Mouse (Mus musculus): ENCODE results near the gene Ccno. TPM values are rescaled to one million over a fixed set of nuclear protein-coding genes. Genes with fewer than 3 reads are reported as not detected.

Gene Ccno
- polyA plus RNA-seq, 1 experiment from 2014 or later = 0.32 TPM

- under 1% methylated on average over 39 of the region's 39 CpGs for WGBS
- Histone ChIP-seq H3K27ac (no peak overlapping the region), H3K4me3 (peak overlapping the region; percentile 45), H3K4me2 (replicated peaks) (peak overlapping the region; percentile 84), H3K9ac (0 out of 2 replicates have a peak overlapping the region, but pooled peaks have one; percentile 19), H3K9me3 (no peaks in the 10 kb centered on the region), H3K4me1 (peaks cover 34% of the 10 kb centered on the region), H3K36me3 (no peaks in the 10 kb centered on the region), H3K27me3 (replicated peaks) (peaks cover 76% of the 10 kb centered on the region)
- peak; percentile 48 for ATAC-seq (ENCODE audit: low FRiP score, low read depth)
These were observed 389 bp downstream of the Ccno start for GRCm38 (mm10) chr13:112987991-112988390.

DNA sequence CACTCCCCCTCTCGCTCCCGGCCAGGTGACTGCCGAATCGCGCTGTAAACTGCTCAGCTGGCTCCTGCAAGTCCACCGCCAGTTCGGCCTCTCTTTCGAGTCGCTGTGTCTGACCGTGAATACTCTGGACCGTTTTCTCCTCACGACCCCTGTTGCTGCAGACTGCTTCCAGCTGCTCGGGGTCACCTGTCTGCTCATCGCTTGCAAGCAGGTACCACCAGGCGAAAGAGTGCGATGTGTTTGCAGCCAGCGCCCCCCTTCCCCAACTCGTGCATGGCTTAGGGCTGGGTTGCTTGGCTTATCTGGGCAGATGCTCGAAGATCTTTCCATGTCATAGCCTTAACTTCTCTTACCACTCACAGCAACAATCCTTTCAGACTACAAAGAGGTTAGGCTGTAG lies 1.3 kb downstream of the Ccno start:
- no peaks in the 10 kb centered on the region for H3K36me3 ChIP-seq
- peaks cover 85% of the 10 kb centered on the region for H3K27me3 ChIP-seq (replicated peaks)
- no peak overlapping the region for H3K9ac ChIP-seq
- H3K4me3 ChIP-seq = no peak overlapping the region
- no peak for ATAC-seq (ENCODE audit: low FRiP score, low read depth)
- no peaks in the 10 kb centered on the region for H3K9me3 ChIP-seq
- H3K4me2 ChIP-seq (replicated peaks) = peak overlapping the region; percentile 84
- H3K4me1 ChIP-seq = peaks cover 41% of the 10 kb centered on the region
- under 1% methylated on average over 19 of the region's 19 CpGs for whole genome bisulfite sequencing
- H3K27ac ChIP-seq = no peak overlapping the region

DNA sequence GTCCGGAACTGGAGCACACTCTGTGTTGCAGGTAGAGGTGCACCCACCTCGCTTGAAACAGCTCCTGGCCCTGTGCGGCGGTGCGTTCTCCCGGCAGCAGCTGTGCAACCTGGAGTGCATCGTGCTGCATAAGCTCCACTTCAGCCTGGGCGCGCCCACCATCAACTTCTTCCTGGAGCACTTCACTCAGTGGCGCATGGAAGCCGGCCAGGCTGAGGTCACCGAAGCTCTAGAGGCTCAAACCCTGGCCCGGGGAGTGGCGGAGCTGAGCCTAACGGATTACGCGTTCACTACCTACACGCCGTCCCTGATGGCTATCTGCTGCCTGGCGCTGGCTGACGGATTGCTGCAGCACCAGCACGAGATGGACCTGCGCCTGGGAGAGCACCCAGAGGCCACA lies 1.9 kb downstream of the Ccno start:
- under 1% methylated on average over 23 of the region's 23 CpGs for WGBS
- Histone ChIP-seq H3K9ac (no peak overlapping the region), H3K27ac (no peak overlapping the region), H3K4me3 (no peak overlapping the region), H3K9me3 (no peaks in the 10 kb centered on the region), H3K4me2 (replicated peaks) (peak overlapping the region; percentile 25; the same call in 1 of the 2 replicates), H3K36me3 (no peaks in the 10 kb centered on the region), H3K4me1 (peaks cover 45% of the 10 kb centered on the region), H3K27me3 (replicated peaks) (peaks cover 86% of the 10 kb centered on the region)
- ATAC-seq (ENCODE audit: low FRiP score, low read depth) = no peak

DNA sequence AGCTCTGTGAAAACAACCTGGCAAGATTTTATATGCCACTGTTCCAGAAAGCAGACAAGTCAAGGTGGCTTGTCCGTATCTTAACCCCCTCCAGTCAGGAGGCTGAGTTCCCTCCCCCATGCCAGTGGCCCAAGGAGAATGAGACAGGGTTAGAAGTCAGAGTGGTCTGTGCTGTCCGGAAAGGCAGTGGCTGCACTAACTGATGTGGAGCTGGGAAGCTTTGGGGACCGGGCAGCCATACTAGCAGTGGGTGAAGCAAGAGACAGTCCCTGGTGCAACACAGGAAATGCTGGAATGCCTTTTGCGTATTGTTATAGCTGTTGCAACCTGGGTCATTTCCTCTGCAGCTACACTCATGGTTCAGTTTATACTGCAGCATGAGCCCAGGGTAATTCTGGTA lies 2.7 kb downstream of the Ccno start:
- Histone ChIP-seq H3K4me1 (peaks cover 45% of the 10 kb centered on the region), H3K27me3 (replicated peaks) (peaks cover 93% of the 10 kb centered on the region), H3K36me3 (no peaks in the 10 kb centered on the region), H3K9ac (no peak overlapping the region), H3K9me3 (no peaks in the 10 kb centered on the region), H3K27ac (no peak overlapping the region), H3K4me3 (no peak overlapping the region), H3K4me2 (replicated peaks) (no peak overlapping the region)
- WGBS = 6% methylated on average over 4 of the region's 4 CpGs
- no peak for ATAC-seq (ENCODE audit: low FRiP score, low read depth)

DNA sequence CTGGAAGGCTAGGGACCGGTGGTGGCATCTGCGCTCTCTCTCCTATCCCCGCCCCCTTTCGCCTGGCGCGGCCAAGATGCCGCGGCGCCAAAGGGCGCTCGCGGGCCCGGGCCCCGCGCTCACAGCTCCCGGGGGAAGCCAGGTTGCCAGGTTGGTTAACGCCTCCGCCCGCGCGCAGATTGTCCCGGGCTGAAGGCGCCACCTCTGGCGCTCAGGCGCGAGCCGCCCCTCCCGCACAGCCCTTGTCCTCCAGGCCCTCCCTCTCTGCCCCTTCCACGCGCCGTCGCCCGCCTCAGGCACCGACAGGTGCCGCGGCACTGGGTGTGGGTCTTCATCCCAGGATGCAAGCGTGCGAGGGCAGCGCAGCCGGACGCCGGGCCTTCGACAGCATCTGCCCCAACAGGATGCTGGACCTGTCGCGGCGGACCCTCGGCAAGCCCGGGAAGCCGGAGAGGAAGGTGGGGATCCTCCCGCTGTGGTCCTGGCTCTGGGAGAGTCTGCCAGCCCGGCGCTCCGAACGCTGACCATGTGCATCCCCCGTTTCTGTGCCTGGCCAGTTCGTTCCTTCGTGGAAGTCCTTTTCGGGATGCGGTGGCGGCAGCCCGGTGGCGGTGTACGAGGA lies 6.0 kb downstream of the Ccno start, which contains the start of gene Mcidas:
Mcidas (plus strand) TSS at position 315 of the 622 bp plus-strand sequence.
- Histone ChIP-seq H3K27ac (no peak within 1 kb of the TSS), H3K9me3 (no peaks in the 10 kb centered on the region), H3K4me3 (peak within 1 kb of the TSS; percentile 42), H3K9ac (peak within 1 kb of the TSS; percentile 29; the same call in 1 of the 2 replicates), H3K4me1 (peaks cover 25% of the 10 kb centered on the region), H3K4me2 (replicated peaks) (peak within 1 kb of the TSS; percentile 81), H3K36me3 (no peaks in the 10 kb centered on the region), H3K27me3 (replicated peaks) (peaks cover 95% of the 10 kb centered on the region)
- WGBS = 0% methylated on average over 63 of the region's 63 CpGs
- peak; percentile 50; the same call in 1 of the 2 replicates for ATAC-seq (ENCODE audit: low FRiP score, low read depth)

DNA sequence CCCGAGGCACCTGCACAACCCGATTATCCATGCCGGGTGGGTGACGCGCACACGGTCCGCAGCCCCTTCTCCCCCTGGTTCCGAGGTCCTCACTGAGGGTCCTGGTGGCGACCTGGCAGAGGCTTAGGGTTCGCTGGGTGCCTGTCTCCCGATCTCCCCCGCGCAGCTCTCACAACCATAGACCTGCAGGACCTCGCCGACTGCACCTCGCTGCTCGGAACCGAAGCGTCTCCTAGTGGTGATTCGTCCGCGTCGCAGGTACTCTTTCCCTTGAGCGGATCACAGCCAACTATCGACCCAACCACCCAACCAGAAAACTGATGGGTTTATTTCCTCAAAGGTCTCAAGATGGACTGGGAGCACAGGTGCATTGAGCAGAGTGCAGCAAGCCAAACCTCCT lies 6.6 kb downstream of the Ccno start:
- Histone ChIP-seq H3K9me3 (no peaks in the 10 kb centered on the region), H3K27ac (no peak overlapping the region), H3K4me2 (replicated peaks) (peak overlapping the region; percentile 81), H3K4me3 (peak overlapping the region; percentile 42), H3K9ac (peak overlapping the region; percentile 29; the same call in 1 of the 2 replicates), H3K27me3 (replicated peaks) (peaks cover 95% of the 10 kb centered on the region), H3K4me1 (peaks cover 25% of the 10 kb centered on the region), H3K36me3 (no peaks in the 10 kb centered on the region)
- WGBS = under 1% methylated on average over 25 of the region's 25 CpGs
- ATAC-seq (ENCODE audit: low FRiP score, low read depth) = peak; percentile 62

- H3K27me3 ChIP-seq (replicated peaks) = peaks cover 89% of the 10 kb centered on the region
- H3K9ac ChIP-seq = no peak overlapping the region
- no peak overlapping the region for H3K4me3 ChIP-seq
- 68% methylated on average over 4 of the region's 4 CpGs for WGBS
- no peak overlapping the region for H3K4me2 ChIP-seq (replicated peaks)
- no peak overlapping the region for H3K27ac ChIP-seq
- H3K36me3 ChIP-seq = no peaks in the 10 kb centered on the region
- no peak for ATAC-seq (ENCODE audit: low FRiP score, low read depth)
- H3K4me1 ChIP-seq = peaks cover 20% of the 10 kb centered on the region
- no peaks in the 10 kb centered on the region for H3K9me3 ChIP-seq
These were observed 8.8 kb downstream of the Ccno start for GRCm38 (mm10) chr13:112996407-112996806.

GRCm38 (mm10) chr13:112997369-112997768 lies 9.8 kb downstream of the Ccno start:
- peaks cover 20% of the 10 kb centered on the region for H3K4me1 ChIP-seq
- H3K36me3 ChIP-seq = no peaks in the 10 kb centered on the region
- H3K4me3 ChIP-seq = no peak overlapping the region
- H3K9me3 ChIP-seq = no peaks in the 10 kb centered on the region
- 70% methylated on average over 6 of the region's 6 CpGs for WGBS
- no peak for ATAC-seq (ENCODE audit: low FRiP score, low read depth)
- no peak overlapping the region for H3K4me2 ChIP-seq (replicated peaks)
- H3K27me3 ChIP-seq (replicated peaks) = peaks cover 88% of the 10 kb centered on the region
- H3K9ac ChIP-seq = no peak overlapping the region
- no peak overlapping the region for H3K27ac ChIP-seq

DNA sequence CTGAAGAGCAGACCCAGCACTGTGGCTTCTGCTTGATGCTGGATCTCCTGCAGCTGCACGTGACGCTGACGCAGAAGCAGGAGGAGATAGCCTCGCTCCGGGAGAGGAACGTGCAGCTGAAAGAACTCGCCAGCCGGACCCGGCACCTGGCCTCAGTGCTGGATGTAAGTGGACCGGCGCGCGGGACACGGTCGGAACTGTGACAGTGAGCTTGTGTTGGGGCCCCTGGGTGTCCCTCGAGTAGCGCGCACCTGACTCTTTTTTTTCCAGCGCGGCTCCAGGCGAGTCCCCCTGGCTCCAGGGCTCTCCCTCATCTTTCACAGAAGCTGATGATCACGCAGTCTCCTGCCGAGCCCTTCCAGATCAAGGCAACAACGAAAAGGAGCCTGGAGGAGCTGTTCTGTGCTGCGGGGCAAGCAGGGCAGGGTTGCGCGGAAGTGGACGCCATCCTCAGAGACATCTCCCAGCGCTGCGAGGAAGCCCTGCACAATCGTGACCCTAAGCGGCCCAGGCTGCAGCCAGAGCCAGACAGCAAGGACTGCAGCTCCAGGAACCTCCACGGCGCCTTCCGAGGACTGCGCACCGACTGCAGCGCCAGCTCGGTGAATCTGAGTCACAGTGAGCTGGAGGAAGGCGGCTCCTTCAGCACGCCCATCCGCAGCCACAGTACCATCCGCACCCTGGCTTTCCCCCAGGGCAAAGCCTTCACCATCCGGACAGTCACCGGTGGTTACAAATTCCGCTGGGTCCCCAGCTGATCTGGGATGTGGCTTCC lies 11.0 kb downstream of the Ccno start:
- ATAC-seq (ENCODE audit: low FRiP score, low read depth) = peak; percentile 54; the same call in 1 of the 2 replicates
- no peaks in the 10 kb centered on the region for H3K9me3 ChIP-seq
- H3K27ac ChIP-seq = no peak overlapping the region
- H3K27me3 ChIP-seq (replicated peaks) = peaks cover 78% of the 10 kb centered on the region
- H3K36me3 ChIP-seq = no peaks in the 10 kb centered on the region
- H3K4me1 ChIP-seq = peaks cover 16% of the 10 kb centered on the region
- H3K4me3 ChIP-seq = peak overlapping the region; percentile 40
- under 1% methylated on average over 46 of the region's 46 CpGs for WGBS
- H3K4me2 ChIP-seq (replicated peaks) = peak overlapping the region; percentile 81
- H3K9ac ChIP-seq = peak overlapping the region; percentile 46

DNA sequence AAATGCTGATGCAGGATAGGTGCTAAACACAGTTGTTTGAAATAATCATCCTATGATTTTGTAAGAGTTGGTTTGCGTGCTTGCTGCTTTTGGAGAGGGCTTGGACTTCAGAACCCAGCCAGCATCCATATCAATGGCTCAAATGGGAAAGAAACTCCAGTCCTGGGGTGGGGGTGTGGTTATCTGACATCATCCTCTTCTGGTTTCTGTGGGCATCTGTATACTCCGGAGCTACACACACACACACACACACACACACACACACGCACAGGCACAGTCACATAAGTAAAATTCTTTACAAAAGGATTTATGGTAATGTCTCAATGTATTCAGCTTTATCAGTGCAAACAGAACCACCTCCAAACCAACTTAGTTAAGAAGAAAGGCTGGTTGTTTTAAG lies 12.5 kb downstream of the Ccno start:
- Histone ChIP-seq H3K4me2 (replicated peaks) (no peak overlapping the region), H3K9ac (no peak overlapping the region), H3K27me3 (replicated peaks) (peaks cover 63% of the 10 kb centered on the region), H3K4me1 (peaks cover 10% of the 10 kb centered on the region), H3K27ac (no peak overlapping the region), H3K4me3 (no peak overlapping the region), H3K9me3 (no peaks in the 10 kb centered on the region), H3K36me3 (no peaks in the 10 kb centered on the region)
- WGBS = 79% methylated on average over 3 of the region's 3 CpGs
- ATAC-seq (ENCODE audit: low FRiP score, low read depth) = no peak

GRCm38 (mm10) chr13:113000576-113001318 lies 13.1 kb downstream of the Ccno start:
- Histone ChIP-seq H3K9ac (no peak overlapping the region), H3K4me3 (no peak overlapping the region), H3K4me1 (peaks cover 10% of the 10 kb centered on the region), H3K36me3 (no peaks in the 10 kb centered on the region), H3K27me3 (replicated peaks) (peaks cover 56% of the 10 kb centered on the region), H3K9me3 (no peaks in the 10 kb centered on the region), H3K27ac (no peak overlapping the region), H3K4me2 (replicated peaks) (no peak overlapping the region)
- 75% methylated on average over 9 of the region's 9 CpGs for WGBS
- ATAC-seq (ENCODE audit: low FRiP score, low read depth) = no peak

GRCm38 (mm10) chr13:113012683-113013082 lies 25.1 kb downstream of the Ccno start:
- Histone ChIP-seq H3K27ac (no peak overlapping the region), H3K4me3 (no peak overlapping the region), H3K36me3 (no peaks in the 10 kb centered on the region), H3K9me3 (no peaks in the 10 kb centered on the region), H3K4me2 (replicated peaks) (no peak overlapping the region), H3K9ac (no peak overlapping the region), H3K27me3 (replicated peaks) (no peaks in the 10 kb centered on the region), H3K4me1 (no peaks in the 10 kb centered on the region)
- ATAC-seq (ENCODE audit: low FRiP score, low read depth) = no peak
- 89% methylated on average over 6 of the region's 6 CpGs for WGBS
